Mouse (Mus musculus): ENCODE data around the gene Foxi1.

DNA sequence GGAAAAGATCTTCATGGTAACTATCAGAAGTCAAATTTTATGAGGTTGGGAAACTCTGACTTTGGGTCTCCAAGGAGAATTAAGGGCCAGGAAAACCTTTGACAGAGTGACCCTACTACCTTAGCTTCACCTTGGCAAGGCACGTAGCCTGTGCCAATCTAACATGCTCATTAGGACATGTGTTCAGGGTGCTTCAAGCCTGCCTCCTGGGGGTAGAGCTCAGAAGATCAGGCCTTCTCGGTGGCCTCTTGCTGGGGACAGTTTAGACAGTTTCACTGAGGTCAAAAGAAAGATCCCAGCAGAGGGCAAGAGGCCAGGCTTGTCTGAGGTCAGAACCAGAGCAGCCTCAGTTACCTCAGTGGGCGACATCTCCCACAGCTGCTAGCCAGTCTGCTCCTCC lies 14.2 kb downstream of the Foxi1 start:
- TF ChIP-seq TCF12 (IDR thresholded peaks at IDR 0.05; ENCODE audit: low read depth, low read length) (no peak), MAX (IDR thresholded peaks at IDR 0.05; ENCODE audit: low read length) (no peak), CTCF (IDR thresholded peaks at IDR 0.05 in 2 of 3, conservative IDR thresholded peaks at IDR 0.05 in 1 of 3; ENCODE audit: control insufficient read depth in 1 of 3, insufficient read depth in 1 of 3, low read depth in 2 of 3, low read length in 3 of 3, poor library complexity in 1 of 3, severe bottlenecking in 1 of 3) (no peak; a peak in 1 of 6 replicates), POLR2A (IDR thresholded peaks at IDR 0.05; ENCODE audit: control insufficient read depth in 1 of 2, insufficient read depth in 1 of 2, low read depth in 1 of 2, low read length in 2 of 2, poor library complexity in 1 of 2) (no peak), EP300 (IDR thresholded peaks at IDR 0.05; ENCODE audit: low read depth in 1 of 2, low read length in 2 of 2) (no peak), NELFE (IDR thresholded peaks at IDR 0.05; ENCODE audit: low read depth, low read length) (no peak)
